Mouse (Mus musculus): ENCODE measurements around the gene Atxn7l3.

DNA sequence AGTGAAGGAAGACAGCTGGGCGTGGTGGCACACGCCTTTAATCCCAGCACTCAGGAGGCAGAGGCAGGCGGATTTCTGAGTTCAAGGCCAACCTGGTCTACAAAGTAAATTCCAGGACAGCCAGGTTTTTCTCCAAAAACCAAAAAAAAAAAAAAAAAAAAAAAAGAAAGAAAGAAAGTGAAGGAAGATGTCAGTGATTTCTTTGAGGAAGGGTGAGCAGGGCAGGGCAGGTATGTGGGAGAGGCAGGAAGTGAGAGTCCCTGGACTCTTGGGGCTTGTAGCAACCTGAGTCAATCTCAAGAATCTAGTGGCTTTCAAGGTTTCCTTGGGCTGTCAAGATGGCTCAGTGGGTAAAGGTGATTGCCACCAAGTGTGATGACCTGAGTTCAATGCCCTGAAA lies 48.0 kb upstream of the Atxn7l3 start:
- TF ChIP-seq CTCF (IDR thresholded peaks at IDR 0.05; ENCODE audit: low read depth) (no peak), EP300 (IDR thresholded peaks at IDR 0.05; ENCODE audit: low read depth) (no peak)

Data from liver, postnatal 0 days (tissue).